In the genomic region with DNA sequence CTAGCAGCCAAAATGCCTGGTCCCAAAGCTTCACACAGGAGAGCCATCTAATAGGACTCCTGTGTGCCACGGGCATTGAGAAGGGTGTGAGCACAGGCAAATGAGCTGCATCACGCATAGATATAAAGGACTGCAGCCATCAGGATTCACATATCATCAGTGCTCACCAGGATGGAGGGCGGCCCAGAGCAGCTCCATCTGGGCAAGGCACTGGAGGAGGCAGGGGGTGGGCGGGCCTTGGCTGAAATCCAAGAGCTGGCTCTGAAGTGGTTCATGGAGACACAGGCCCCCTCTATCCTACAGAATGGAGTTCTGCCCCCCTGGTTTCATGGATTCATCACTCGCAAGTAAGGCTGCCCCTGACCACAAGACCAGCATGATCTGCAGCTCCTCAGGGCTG, we compare ENCODE assay signal across 8 mouse cellular contexts. TPM values are rescaled to one million over a fixed set of nuclear protein-coding genes. Genes with fewer than 3 reads are reported as not detected.
DNase-seq lines count a peak whose midpoint lies in the region; ATAC-seq lines count a peak whose summit lies in the region.

No protein-coding gene starts in this region.

- no peaks in the 10 kb centered on the region for H3K9me3 ChIP-seq in neural tube, embryonic 14.5 days (ENCODE audit: control insufficient read depth, low read length)

- ATAC-seq in neural tube, embryonic 14.5 days (ENCODE audit: low read depth) = peak; percentile 79

- H3K36me3 ChIP-seq in neural tube, embryonic 14.5 days (ENCODE audit: control insufficient read depth, insufficient read depth, low read length) = no peaks in the 10 kb centered on the region

- no peak overlapping the region for H3K9ac ChIP-seq in neural tube, embryonic 14.5 days (replicated peaks; ENCODE audit: low read depth, low read length)

- peak; percentile 17 to 36 for DNase-seq in lung, postnatal 4 days
- DNase-seq in lung, postnatal 36 days = no peak
- peak; percentile 48 to 67 for DNase-seq in cerebellum, postnatal 36 days
- peak; percentile 73 to 92 for DNase-seq in layer of hippocampus, adult 18-20 months (ENCODE audit: low spot score in 2 of 2)
- DNase-seq in gastrocnemius, postnatal 14 days = no peak
- DNase-seq in B cell, adult 2 months = no peak
- DNase-seq in kidney, adult 8-10 months = no peak

- peaks cover 6% of the 10 kb centered on the region for H3K4me1 ChIP-seq in neural tube, embryonic 14.5 days (ENCODE audit: control insufficient read depth, insufficient read depth, low read length)

- WGBS in neural tube, embryonic 14.5 days = 39% methylated on average over 5 of the region's 5 CpGs

- H3K4me2 ChIP-seq in neural tube, embryonic 14.5 days (ENCODE audit: low read depth, low read length) = no peak overlapping the region

- H3K27me3 ChIP-seq in neural tube, embryonic 14.5 days (ENCODE audit: control insufficient read depth, insufficient read depth, low read length) = no peaks in the 10 kb centered on the region

- H3K4me3 ChIP-seq in neural tube, embryonic 14.5 days (ENCODE audit: low read depth, low read length) = no peak overlapping the region

- 0 out of 2 replicates have a peak overlapping the region, but pooled peaks have one; percentile 29 for H3K27ac ChIP-seq in neural tube, embryonic 14.5 days (ENCODE audit: low read depth, low read length)

- intact Hi-C loops in gastrocnemius, postnatal 14 days (cut with DNase I; ENCODE audit: low total_unique reads) = no loop called here

RNA-seq across cellular contexts. Expression of a gene that starts 4.8 kb away (rescaled TPM):
- under 1 TPM in 1 of 2 experiments, not detected in 1; 0.10 TPM for total RNA-seq in layer of hippocampus, adult 18-20 months (2021)
- polyA plus RNA-seq in neural tube, embryonic 14.5 days (2014; fragmentation: Nextera tagmentation; extraction: Ambion mirVana) = not detected in 2 replicates
- not detected for total RNA-seq in gastrocnemius, postnatal 14 days (2021)

RNA-seq across cellular contexts. Expression of a gene that starts 26.0 kb away (rescaled TPM):
- total RNA-seq in layer of hippocampus, adult 18-20 months (2021) = 10 to 100 TPM; 23.8 to 24.7 TPM
- polyA plus RNA-seq in neural tube, embryonic 14.5 days (2014; fragmentation: Nextera tagmentation; extraction: Ambion mirVana) = 67.5 and 80.4 TPM in 2 replicates
- total RNA-seq in gastrocnemius, postnatal 14 days (2021) = 10 to 100 TPM; 38.0 to 41.9 TPM

RNA-seq across cellular contexts. Expression of a gene that starts 32.5 kb away (rescaled TPM):
- total RNA-seq in layer of hippocampus, adult 18-20 months (2021) = 100 to 1,000 TPM; 192 to 201 TPM
- polyA plus RNA-seq in neural tube, embryonic 14.5 days (2014; fragmentation: Nextera tagmentation; extraction: Ambion mirVana) = 72.6 and 104 TPM in 2 replicates
- 1 to 10 TPM; 3.8 to 5.0 TPM for total RNA-seq in gastrocnemius, postnatal 14 days (2021)

RNA-seq across cellular contexts. Expression of a gene that starts 52.2 kb away (rescaled TPM):
- 100 to 1,000 TPM; 172 to 174 TPM for total RNA-seq in layer of hippocampus, adult 18-20 months (2021)
- 165 and 178 TPM in 2 replicates for polyA plus RNA-seq in neural tube, embryonic 14.5 days (2014; fragmentation: Nextera tagmentation; extraction: Ambion mirVana)
- 100 to 1,000 TPM; 416 to 493 TPM for total RNA-seq in gastrocnemius, postnatal 14 days (2021)

Comparison
In these comparisons a context has a peak if more than half of its experiments do, and no peak if none do; other contexts are left out.
1. DNase-seq: peak in lung, postnatal 4 days (2 of 2), cerebellum, postnatal 36 days (2 of 2) and layer of hippocampus, adult 18-20 months (2 of 2); none in lung, postnatal 36 days (single experiment), gastrocnemius, postnatal 14 days (single experiment), B cell, adult 2 months (0 of 2) and kidney, adult 8-10 months (0 of 2).
2. RNA of a gene that starts 32.5 kb away (total RNA-seq): 192 to 201 TPM in layer of hippocampus, adult 18-20 months; 3.8 to 5.0 TPM in gastrocnemius, postnatal 14 days; every median in the first group is over 10 times any median in the second.